8 mouse cellular contexts compared by ENCODE assay signal in the genomic region with DNA sequence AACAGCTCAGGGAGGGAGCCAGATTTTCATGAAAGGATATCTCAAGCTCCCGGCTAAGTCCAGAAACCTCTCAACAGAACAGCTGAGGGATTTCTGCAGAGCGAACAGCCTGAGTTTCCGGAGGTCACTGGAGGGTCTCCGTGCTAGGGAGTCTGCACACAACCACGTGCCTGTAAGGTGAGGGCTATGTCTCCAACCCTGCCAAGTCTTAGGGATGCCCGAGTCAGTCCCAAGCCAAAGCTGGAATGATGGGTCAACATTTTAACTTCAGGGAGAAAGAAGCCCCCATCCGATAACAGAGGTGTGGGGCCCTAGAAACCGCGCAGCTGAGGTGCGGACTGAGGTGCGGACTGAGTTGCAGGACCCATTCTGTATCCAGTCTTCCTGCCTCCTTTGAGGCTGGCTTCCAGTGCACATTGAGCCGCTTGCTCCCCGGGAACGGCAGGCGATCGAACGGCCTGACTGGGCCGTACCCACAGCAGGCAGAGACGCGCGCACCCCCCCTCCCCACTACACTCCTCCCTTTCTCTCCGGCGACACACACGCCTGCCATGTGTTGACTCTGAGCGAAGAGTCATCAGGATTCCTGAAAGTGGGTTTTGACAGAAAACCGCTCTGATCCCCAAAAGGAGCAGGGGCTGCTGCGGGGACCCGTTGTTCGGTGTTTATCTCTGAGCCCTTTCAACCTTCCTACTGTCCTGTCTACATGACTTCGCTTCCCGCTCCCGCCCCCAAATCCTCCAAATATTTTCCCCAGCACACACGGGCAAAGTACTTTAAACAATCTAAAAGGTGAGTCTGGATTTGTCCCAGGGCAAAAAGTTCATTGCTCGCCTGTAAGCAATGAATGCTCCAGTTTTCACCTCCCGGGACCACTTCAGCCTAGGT. TPM values are rescaled to one million over a fixed set of nuclear protein-coding genes. Genes with fewer than 3 reads are reported as not detected.
A peak's percentile ranks its signal among the peaks of the same experiment; 100 is the strongest.
DNase-seq lines count a peak whose midpoint lies in the region; ATAC-seq and TF ChIP-seq lines count a peak whose summit lies in the region.

No protein-coding gene starts in this region.

- peak overlapping the region; percentile 56 for H3K9ac ChIP-seq in forebrain, embryonic 11.5 days (ENCODE audit: low read length)
- peak overlapping the region; percentile 47 for H3K9ac ChIP-seq in intestine, embryonic 15.5 days
- H3K9ac ChIP-seq in lung, embryonic 16.5 days (ENCODE audit: low read length), result peak overlapping the region; percentile 70
- peak overlapping the region; percentile 57 for H3K9ac ChIP-seq in stomach, embryonic 16.5 days (ENCODE audit: low read length)

- no peaks in the 10 kb centered on the region; the same call in 1 of the 2 replicates for H3K4me1 ChIP-seq in forebrain, embryonic 11.5 days (replicated peaks; ENCODE audit: control insufficient read depth, insufficient read depth, low read length)
- no peaks in the 10 kb centered on the region for H3K4me1 ChIP-seq in intestine, embryonic 15.5 days (replicated peaks)
- no peaks in the 10 kb centered on the region for H3K4me1 ChIP-seq in lung, embryonic 16.5 days (replicated peaks; ENCODE audit: control insufficient read depth, insufficient read depth, low read length)
- no peaks in the 10 kb centered on the region for H3K4me1 ChIP-seq in stomach, embryonic 16.5 days (ENCODE audit: control insufficient read depth, insufficient read depth, low read length)

- no peaks in the 10 kb centered on the region for H3K9me3 ChIP-seq in forebrain, embryonic 11.5 days (ENCODE audit: control insufficient read depth, low read length)
- no peaks in the 10 kb centered on the region for H3K9me3 ChIP-seq in intestine, embryonic 15.5 days
- no peaks in the 10 kb centered on the region for H3K9me3 ChIP-seq in lung, embryonic 16.5 days (ENCODE audit: control insufficient read depth, low read length)
- no peaks in the 10 kb centered on the region; the same call in 1 of the 2 replicates for H3K9me3 ChIP-seq in stomach, embryonic 16.5 days (replicated peaks; ENCODE audit: control insufficient read depth, low read length)

- no peak for TF ChIP-seq CTCF in gastrocnemius, adult 2 months (IDR thresholded peaks at IDR 0.05)

- H3K27me3 ChIP-seq in forebrain, embryonic 11.5 days (ENCODE audit: control insufficient read depth, insufficient read depth, low read length), result peaks cover 63% of the 10 kb centered on the region
- H3K27me3 ChIP-seq in intestine, embryonic 15.5 days (replicated peaks), result peaks cover 12% of the 10 kb centered on the region
- H3K27me3 ChIP-seq in lung, embryonic 16.5 days (ENCODE audit: control insufficient read depth, insufficient read depth, low read depth, low read length), result peaks cover 18% of the 10 kb centered on the region
- peaks cover 37% of the 10 kb centered on the region; the same call in 1 of the 2 replicates for H3K27me3 ChIP-seq in stomach, embryonic 16.5 days (ENCODE audit: control insufficient read depth, insufficient read depth, low read length)

- WGBS in forebrain, embryonic 11.5 days, result 16% methylated on average over 35 of the region's 35 CpGs
- WGBS in intestine, embryonic 15.5 days, result 26% methylated on average over 35 of the region's 35 CpGs
- WGBS in lung, embryonic 16.5 days, result 14% methylated on average over 35 of the region's 35 CpGs
- 16% methylated on average over 34 of the region's 35 CpGs for WGBS in stomach, embryonic 16.5 days

- peak overlapping the region; percentile 89 for H3K27ac ChIP-seq in gastrocnemius, adult 2 months
- no peak overlapping the region for H3K27ac ChIP-seq in forebrain, embryonic 11.5 days (ENCODE audit: low read depth, low read length)
- H3K27ac ChIP-seq in intestine, embryonic 15.5 days, result no peak overlapping the region
- no peak overlapping the region for H3K27ac ChIP-seq in lung, embryonic 16.5 days (ENCODE audit: low read length)
- no peak overlapping the region for H3K27ac ChIP-seq in stomach, embryonic 16.5 days (ENCODE audit: low read length)

- 0 out of 2 replicates have a peak, but pooled peaks have one; percentile 6 for ATAC-seq in forebrain, embryonic 11.5 days (replicated peaks; ENCODE audit: low FRiP score)
- no peak for ATAC-seq in intestine, embryonic 15.5 days
- peak; percentile 29; the same call in 1 of the 2 replicates for ATAC-seq in lung, embryonic 16.5 days (ENCODE audit: low read depth)
- no peak for ATAC-seq in stomach, embryonic 16.5 days (ENCODE audit: insufficient read depth, low FRiP score)

- intact Hi-C loops in gastrocnemius, adult 2 months (cut with DNase I), result no loop called here

- H3K36me3 ChIP-seq in forebrain, embryonic 11.5 days (ENCODE audit: control insufficient read depth, insufficient read depth, low read length), result no peaks in the 10 kb centered on the region
- H3K36me3 ChIP-seq in intestine, embryonic 15.5 days, result no peaks in the 10 kb centered on the region
- no peaks in the 10 kb centered on the region for H3K36me3 ChIP-seq in lung, embryonic 16.5 days (ENCODE audit: control insufficient read depth, insufficient read depth, low read length)
- no peaks in the 10 kb centered on the region for H3K36me3 ChIP-seq in stomach, embryonic 16.5 days (ENCODE audit: control insufficient read depth, insufficient read depth, low read length)

- DNase-seq in gastrocnemius, adult 2 months, result peak; percentile 23
- no peak for DNase-seq in gastrocnemius, postnatal 25 days
- DNase-seq in R1 (ENCODE audit: low read depth, low spot score), result peak; percentile 4
- peak; percentile 55 for DNase-seq in forebrain, embryonic 11.5 days (ENCODE audit: low spot score)
- DNase-seq in gastrocnemius, postnatal 10 days, result no peak

- H3K4me2 ChIP-seq in forebrain, embryonic 11.5 days (ENCODE audit: low read depth, low read length, severe bottlenecking), result peak overlapping the region; percentile 71
- H3K4me2 ChIP-seq in intestine, embryonic 15.5 days (replicated peaks), result peak overlapping the region; percentile 94
- H3K4me2 ChIP-seq in lung, embryonic 16.5 days (ENCODE audit: low read depth, low read length), result peak overlapping the region; percentile 81
- peak overlapping the region; percentile 86 for H3K4me2 ChIP-seq in stomach, embryonic 16.5 days (ENCODE audit: low read depth, low read length)

- H3K4me3 ChIP-seq in gastrocnemius, adult 2 months, result peak overlapping the region; percentile 75
- H3K4me3 ChIP-seq in forebrain, embryonic 11.5 days (ENCODE audit: low read depth, low read length), result peak overlapping the region; percentile 44
- peak overlapping the region; percentile 51 for H3K4me3 ChIP-seq in intestine, embryonic 15.5 days (replicated peaks)
- H3K4me3 ChIP-seq in lung, embryonic 16.5 days (ENCODE audit: low read length), result peak overlapping the region; percentile 63
- H3K4me3 ChIP-seq in stomach, embryonic 16.5 days (replicated peaks; ENCODE audit: low read length), result peak overlapping the region; percentile 48

RNA-seq across cellular contexts. Expression of a gene that starts 1.2 kb away (rescaled TPM):
- 1 to 10 TPM; 1.5 to 6.0 TPM for total RNA-seq in gastrocnemius, adult 2 months (2021)
- 1 to 10 TPM; 3.1 to 4.4 TPM for total RNA-seq in gastrocnemius, postnatal 25 days (2021)
- 19.1 and 20.1 TPM in 2 replicates for polyA plus RNA-seq in forebrain, embryonic 11.5 days (2014; fragmentation: Nextera tagmentation; extraction: Ambion mirVana)
- 6.9 and 7.1 TPM in 2 replicates for polyA plus RNA-seq in intestine, embryonic 15.5 days (2015; fragmentation: Nextera tagmentation; extraction: Ambion mirVana)
- polyA plus RNA-seq in lung, embryonic 16.5 days (2015; fragmentation: Nextera tagmentation; extraction: Ambion mirVana), result 20.7 and 22.9 TPM in 2 replicates
- 9.8 and 10.2 TPM in 2 replicates for polyA plus RNA-seq in stomach, embryonic 16.5 days (2015; fragmentation: Nextera tagmentation; extraction: Ambion mirVana)
- total RNA-seq in gastrocnemius, postnatal 10 days (2021), result 10 to 100 TPM in 1 of 2 experiments, 1 to 10 TPM in 1; 8.3 to 14.2 TPM

Comparison
In these comparisons a context has a peak if more than half of its experiments do, and no peak if none do; other contexts are left out.
1. DNase-seq: peak in gastrocnemius, adult 2 months (single experiment), R1 (single experiment) and forebrain, embryonic 11.5 days (single experiment); none in gastrocnemius, postnatal 25 days (single experiment) and gastrocnemius, postnatal 10 days (single experiment).
2. ATAC-seq: peak in forebrain, embryonic 11.5 days (single experiment) and lung, embryonic 16.5 days (single experiment); none in intestine, embryonic 15.5 days (single experiment) and stomach, embryonic 16.5 days (single experiment).
3. Peak in every context shown above with its lines, with median percentiles within 50 percentile points of each other: H3K4me3 ChIP-seq, H3K4me2 ChIP-seq and H3K9ac ChIP-seq.